Mouse (Mus musculus) left cerebral cortex, adult 18-20 months (tissue): Measurements from ENCODE around the gene Ubald2. TPM values are rescaled to one million over a fixed set of nuclear protein-coding genes. Genes with fewer than 3 reads are reported as not detected.
A peak's percentile ranks its signal among the peaks of the same experiment; 100 is the strongest.
"Not testable (repeated sequence)": the region's sequence is repeated elsewhere in the genome, so short reads cannot be mapped to it uniquely, and the experiment has no call there.

Experiments
- DNase-seq, 2 experiments: peaks; one replicate each; pipeline ENCODE4 v3.0.0; 2021 to 2022; ENCODE audit warnings: low spot score in 2 of 2, mixed read lengths in 1 of 2
- long read RNA-seq, 2 experiments: library from polyadenylated mRNA; stranded (forward); transcript quantifications; one replicate each; pipeline ENCODE4 v2.0.0; 2021
- total RNA-seq, 2 experiments: library from RNA; stranded (reverse); gene quantifications; 2 replicates each; pipeline ENCODE4 v1.2.3; 2021

Ubald2 gene
- 10 to 100 TPM; 27.5 to 32.6 TPM for total RNA-seq
- long read RNA-seq, experiment 1, transcript Ubald2-201 (3 exons, 1,482 nt) = major isoform, 27 of 32 reads
- long read RNA-seq, experiment 1, partial matches to known transcripts = 4 of 32 reads
- long read RNA-seq, experiment 1, other reads (novel, unspliced or antisense) = 1 of 32 reads
- long read RNA-seq, experiment 2, transcript Ubald2-201 (3 exons, 1,482 nt) = major isoform, 21 of 28 reads
- long read RNA-seq, experiment 2, partial matches to known transcripts = 0 of 28 reads
- long read RNA-seq, experiment 2, other reads (novel, unspliced or antisense) = 6 of 28 reads

DNA sequence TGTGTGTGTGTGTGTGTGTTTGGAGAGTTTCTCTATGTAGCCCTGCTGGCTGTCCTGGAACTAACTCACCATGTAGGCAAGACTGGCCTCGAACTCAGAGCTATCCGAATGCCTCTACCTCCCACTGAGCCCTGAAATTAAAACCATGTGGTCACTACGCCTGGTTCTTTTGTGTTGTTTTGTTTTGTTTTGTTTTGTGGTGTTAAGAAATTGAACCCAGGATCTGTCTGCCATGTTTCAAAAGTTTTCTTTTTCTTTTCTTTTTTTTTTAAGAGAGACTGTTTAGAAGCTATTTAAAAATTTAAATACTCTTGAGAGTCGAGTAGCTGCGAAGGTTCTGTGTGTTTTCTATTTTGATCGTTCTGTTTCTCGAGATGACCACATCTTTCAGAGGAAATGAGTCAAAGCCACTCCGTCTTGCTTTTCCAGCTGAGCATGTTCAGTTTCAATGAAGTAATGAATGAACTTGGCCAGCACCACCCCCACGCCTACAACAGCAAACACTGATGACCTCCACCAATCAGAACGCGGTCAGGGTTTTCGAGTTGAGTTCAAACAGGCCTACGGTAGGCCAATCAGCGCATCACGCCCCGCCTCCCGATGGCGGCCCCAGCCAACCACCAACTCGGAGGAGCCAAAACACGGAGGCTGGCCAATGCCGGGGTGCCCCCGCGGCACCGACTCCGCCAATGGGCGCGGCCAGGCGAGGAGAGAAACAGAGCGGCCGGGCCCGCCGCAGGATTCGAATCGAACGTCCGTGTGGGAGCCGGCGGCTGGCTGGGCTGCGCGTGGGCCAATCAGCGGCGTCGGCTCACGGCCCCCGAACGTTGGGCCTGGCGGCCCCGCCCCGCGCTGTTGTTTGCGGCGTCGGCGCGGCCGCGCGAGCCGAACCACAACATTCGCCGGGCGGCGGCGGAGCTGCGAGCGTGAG is at the start of gene Ubald2:
Ubald2 (plus strand) TSS at position 739 of the 931 bp plus-strand sequence.
- peak; percentile 95 to 98 for DNase-seq

- no peak for DNase-seq
Observed at GRCm38 (mm10) chr11:116384171-116384570, 49.7 kb upstream of the Ubald2 start.

DNA sequence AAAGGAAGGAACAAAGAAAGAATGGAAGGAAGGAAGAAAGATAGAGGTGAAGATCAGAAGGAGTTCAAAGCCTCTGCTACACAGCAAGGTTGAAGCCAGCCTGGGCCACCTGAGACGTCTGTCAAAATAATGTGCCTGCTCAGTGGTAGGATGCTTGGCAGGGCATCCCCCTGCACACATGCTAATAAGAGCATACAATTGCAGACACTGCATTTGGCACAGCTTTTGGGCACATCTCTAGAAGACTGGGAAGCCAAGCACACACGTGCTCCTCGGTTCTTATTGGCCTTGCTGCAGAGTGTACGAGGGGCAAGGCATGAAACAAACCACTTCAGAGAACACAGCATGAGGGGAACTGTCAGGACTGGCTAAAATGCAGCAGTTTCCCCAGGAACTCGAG is 47.9 kb upstream of the Ubald2 start:
- no peak for DNase-seq

DNA sequence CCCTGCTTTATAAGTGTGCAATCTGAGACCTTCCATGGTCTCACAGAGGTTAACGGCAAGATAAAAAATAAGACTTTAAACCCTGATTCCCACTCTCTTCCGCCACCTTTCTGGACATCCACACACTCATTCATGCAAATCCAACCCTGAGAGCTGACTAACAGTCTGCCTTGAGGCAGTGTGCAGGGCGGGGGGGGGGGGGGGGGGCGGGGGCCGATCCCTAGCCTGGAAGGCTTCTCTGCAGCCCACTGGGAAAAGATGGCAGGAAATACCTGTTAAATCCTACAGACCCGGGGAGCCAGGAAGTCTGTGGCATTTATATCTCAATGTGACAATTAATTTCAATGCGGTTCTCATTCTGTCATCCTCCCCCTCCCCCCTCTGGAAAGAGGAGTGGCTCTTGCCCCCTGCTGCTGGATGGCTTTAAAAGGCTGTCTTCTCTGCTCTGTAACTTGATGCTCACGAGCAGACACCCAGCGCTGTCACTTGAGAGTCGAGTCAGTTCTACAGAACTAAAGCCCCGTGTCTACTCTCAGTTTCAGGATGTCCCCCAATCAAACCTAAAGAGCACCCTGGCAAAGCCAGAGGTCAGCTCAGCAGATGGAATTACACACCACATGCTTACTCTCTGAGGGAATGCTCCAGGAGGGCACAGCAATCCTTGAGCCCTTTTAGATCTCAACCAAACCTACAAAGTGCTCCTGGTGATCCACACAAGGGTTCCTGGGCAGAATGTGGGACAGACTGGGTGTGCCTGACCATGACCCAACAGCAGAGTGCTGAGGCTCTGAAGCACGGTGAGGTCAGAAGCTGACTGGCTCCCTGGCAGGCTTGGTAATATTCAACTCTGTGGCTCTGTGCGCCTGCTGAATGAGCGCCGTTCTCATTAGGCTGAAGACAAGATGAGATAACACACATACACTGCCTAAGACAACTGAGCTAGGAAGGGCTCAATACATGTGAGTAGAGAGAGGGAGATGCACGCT is 46.5 kb upstream of the Ubald2 start:
- no peak for DNase-seq

- peak; percentile 21 to 24 for DNase-seq
Observed at GRCm38 (mm10) chr11:116388841-116389480, 44.9 kb upstream of the Ubald2 start.

DNA sequence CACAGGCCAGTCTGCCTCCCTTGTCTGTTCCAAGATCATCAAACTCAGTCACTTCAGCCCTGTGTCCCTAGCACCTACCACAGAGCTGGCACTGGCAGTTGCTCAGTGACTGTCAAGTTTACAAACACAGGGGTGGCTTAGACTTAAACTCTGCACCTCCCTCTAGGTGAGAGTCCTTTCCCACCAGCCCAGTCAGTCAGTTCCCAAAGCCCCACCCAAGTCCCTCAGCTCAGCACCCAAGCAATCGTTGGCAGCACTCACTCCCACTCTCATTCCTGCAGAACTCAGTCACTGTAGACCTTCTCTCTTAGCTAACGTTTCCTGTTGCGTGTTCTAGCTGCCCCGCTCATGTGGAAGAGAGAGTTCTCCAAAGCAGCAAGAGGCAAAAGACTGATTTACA is 39.1 kb upstream of the Ubald2 start:
- DNase-seq = no peak

- DNase-seq = no peak
Observed at GRCm38 (mm10) chr11:116396276-116396933, 37.5 kb upstream of the Ubald2 start.

DNA sequence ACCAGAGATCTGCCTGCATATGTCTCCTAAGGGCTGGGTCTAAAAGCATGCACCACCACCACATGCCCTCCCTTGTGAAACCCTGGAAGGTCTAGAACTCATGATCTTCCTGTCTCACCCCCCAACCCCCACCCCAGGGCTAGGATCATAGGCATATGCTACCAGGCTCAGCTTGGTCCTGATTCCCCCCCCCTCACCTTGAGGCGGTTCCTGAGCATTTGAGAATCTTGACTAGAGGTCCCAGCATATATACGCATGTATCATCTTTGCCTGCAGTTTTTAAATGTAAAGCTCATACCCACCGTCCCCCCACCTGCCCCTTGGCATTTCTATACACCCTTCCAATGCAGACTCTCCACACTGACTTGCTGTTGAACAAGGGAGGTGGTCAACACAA is 37.0 kb upstream of the Ubald2 start:
- DNase-seq = no peak

GRCm38 (mm10) chr11:116397517-116398347 is 36.2 kb upstream of the Ubald2 start:
- DNase-seq = no peak

DNA sequence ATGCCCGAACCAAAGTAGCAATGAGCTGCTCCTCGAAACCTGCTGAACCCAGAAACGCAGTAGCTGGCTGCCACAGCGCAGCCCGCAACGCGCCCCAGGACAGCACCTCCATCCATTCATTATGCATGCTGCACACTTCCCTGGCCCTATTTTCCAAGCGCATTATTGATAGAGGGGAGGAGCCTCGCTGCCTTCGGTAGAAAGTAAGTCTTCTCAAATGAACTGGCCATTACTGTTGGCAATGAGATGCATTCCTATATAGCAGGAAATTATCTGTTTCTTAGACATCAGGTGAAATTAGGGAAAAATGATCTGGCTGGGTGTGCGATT is 35.6 kb upstream of the Ubald2 start:
- DNase-seq = no peak

- no peak for DNase-seq
Observed at GRCm38 (mm10) chr11:116400560-116400959, 33.3 kb upstream of the Ubald2 start.

DNA sequence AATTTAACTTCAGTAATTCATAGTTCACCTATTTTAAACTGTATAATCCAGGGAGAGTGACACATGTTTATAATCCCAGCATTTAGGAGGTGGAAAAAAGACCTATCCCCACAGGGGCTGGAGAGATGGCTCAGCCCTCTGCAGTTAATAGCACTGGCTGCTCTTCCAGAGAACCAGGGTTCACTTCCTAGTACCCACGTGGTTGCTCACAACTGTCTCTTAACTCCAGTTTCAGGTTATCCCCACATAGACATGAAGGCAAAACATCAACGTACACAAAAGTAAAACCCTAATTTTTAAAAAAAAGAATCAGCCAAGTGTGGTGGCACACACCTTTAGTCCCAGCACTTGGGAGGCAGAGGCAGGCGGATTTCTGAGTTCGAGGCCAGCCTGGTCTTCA is 28.3 kb upstream of the Ubald2 start:
- no peak for DNase-seq

GRCm38 (mm10) chr11:116406231-116406728 is 27.6 kb upstream of the Ubald2 start:
- DNase-seq = no peak

DNA sequence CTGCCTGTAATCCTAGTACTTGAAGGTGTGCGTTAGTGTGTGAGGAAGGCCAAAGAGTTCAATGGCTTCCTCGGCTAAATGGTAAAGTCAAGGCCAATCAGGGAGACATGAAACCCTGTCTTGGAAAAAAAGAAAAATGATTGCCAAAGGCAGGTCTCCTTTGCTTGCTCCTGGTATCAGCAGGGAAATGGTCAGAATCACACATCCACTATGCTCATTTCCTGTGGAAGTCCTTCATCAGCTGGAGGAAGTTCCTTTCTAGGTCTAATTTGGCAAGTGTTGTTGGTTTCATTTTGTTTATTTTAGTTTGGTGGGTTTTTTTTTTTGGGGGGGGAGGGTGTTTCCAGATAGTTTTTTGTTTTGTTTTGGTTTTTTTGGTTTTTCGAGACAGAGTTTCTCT is 24.9 kb upstream of the Ubald2 start:
- DNase-seq = no peak

GRCm38 (mm10) chr11:116410415-116410814 is 23.5 kb upstream of the Ubald2 start:
- DNase-seq = not testable (repeated sequence)

GRCm38 (mm10) chr11:116411582-116411981 is 22.3 kb upstream of the Ubald2 start:
- DNase-seq = no peak

- peak in 1 of 2 experiments; percentile 31 for DNase-seq
Observed at GRCm38 (mm10) chr11:116412028-116412827, 21.7 kb upstream of the Ubald2 start.
